33 mouse cellular contexts compared by ENCODE assay signal in the genomic region with DNA sequence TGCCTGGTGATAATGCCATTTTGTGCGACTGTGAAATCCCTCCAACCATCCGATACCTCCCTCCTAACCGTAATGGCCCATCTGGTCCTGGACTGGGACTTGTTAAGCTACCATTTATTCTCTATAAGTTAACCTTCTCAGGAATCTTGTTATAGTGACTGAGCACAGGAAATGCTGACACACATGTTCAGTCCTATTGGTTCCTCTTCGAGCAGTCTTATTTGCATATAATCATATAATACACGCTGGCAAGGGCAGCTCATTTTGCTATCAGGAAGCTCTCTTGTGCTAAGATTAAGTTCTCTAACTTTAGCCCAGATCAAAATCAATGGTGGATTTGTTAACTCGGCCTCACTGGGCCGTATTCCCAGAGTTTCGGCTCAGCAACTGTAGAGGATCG.
"Had no signal": no experiment of that assay in that cellular context is flagged by ENCODE, and none has a peak within 500 bp of the region (broad histone marks: within the 10 kb centered on the region; RNA-seq: fewer than 3 reads in every experiment).

No protein-coding gene starts in this region.

- H3K4me2 ChIP-seq: limb, embryonic 12.5 days; limb, embryonic 13.5 days; limb, embryonic 15.5 days; liver, embryonic 11.5 days; liver, embryonic 12.5 days; liver, embryonic 13.5 days; liver, embryonic 15.5 days; lung, embryonic 14.5 days; lung, embryonic 15.5 days; midbrain, embryonic 11.5 days; midbrain, embryonic 12.5 days; midbrain, embryonic 13.5 days; midbrain, embryonic 15.5 days; neural tube, embryonic 12.5 days; neural tube, embryonic 13.5 days had no signal

- H3K4me1 ChIP-seq: limb, embryonic 12.5 days; limb, embryonic 13.5 days; limb, embryonic 15.5 days; liver, embryonic 12.5 days; liver, embryonic 13.5 days; liver, embryonic 15.5 days; lung, embryonic 15.5 days; megakaryocyte, embryonic 14.5 days; midbrain, embryonic 10.5 days; midbrain, embryonic 12.5 days; midbrain, embryonic 13.5 days; midbrain, embryonic 15.5 days; neural tube, embryonic 13.5 days had no signal

- H3K9ac ChIP-seq: limb, embryonic 12.5 days; limb, embryonic 13.5 days; limb, embryonic 15.5 days; liver, embryonic 12.5 days; liver, embryonic 13.5 days; liver, embryonic 14.5 days; liver, embryonic 15.5 days; liver, postnatal 0 days; lung, embryonic 14.5 days; lung, embryonic 15.5 days; midbrain, embryonic 12.5 days; midbrain, embryonic 13.5 days; midbrain, embryonic 15.5 days; neural tube, embryonic 12.5 days; neural tube, embryonic 13.5 days had no signal

- ATAC-seq: liver, embryonic 12.5 days; liver, postnatal 0 days; lung, postnatal 0 days; midbrain, embryonic 13.5 days; midbrain, embryonic 15.5 days had no signal

- H3K4me3 ChIP-seq: left cerebral cortex, adult 2 months; limb, embryonic 10.5 days; limb, embryonic 12.5 days; limb, embryonic 13.5 days; limb, embryonic 15.5 days; liver, embryonic 12.5 days; liver, embryonic 13.5 days; liver, embryonic 15.5 days; lung, embryonic 15.5 days; megakaryocyte, embryonic 14.5 days; midbrain, embryonic 10.5 days; midbrain, embryonic 12.5 days; midbrain, embryonic 13.5 days; midbrain, embryonic 15.5 days; myocyte; neural tube, embryonic 12.5 days; neural tube, embryonic 13.5 days had no signal

- H3K36me3 ChIP-seq: limb, embryonic 10.5 days; limb, embryonic 12.5 days; limb, embryonic 13.5 days; limb, embryonic 15.5 days; liver, embryonic 12.5 days; liver, embryonic 13.5 days; liver, embryonic 15.5 days; lung, embryonic 15.5 days; midbrain, embryonic 10.5 days; midbrain, embryonic 12.5 days; midbrain, embryonic 13.5 days; midbrain, embryonic 15.5 days; neural tube, embryonic 12.5 days; neural tube, embryonic 13.5 days had no signal

- H3K27me3 ChIP-seq: limb, embryonic 12.5 days; limb, embryonic 13.5 days; limb, embryonic 15.5 days; liver, embryonic 12.5 days; liver, embryonic 13.5 days; liver, embryonic 15.5 days; lung, embryonic 15.5 days; megakaryocyte, embryonic 14.5 days; midbrain, embryonic 12.5 days; midbrain, embryonic 13.5 days; midbrain, embryonic 15.5 days; neural tube, embryonic 12.5 days; neural tube, embryonic 13.5 days had no signal

- DNase-seq: left cerebral cortex, postnatal 4 days; liver; liver, embryonic 13.5 days; liver, postnatal 0 days; lung, adult 18-20 months; lung, adult 2 months; lung, embryonic 14.5 days; lung, postnatal 10 days; lung, postnatal 14 days; lung, postnatal 36 days; lung, postnatal 4 days; midbrain, embryonic 14.5 days had no signal

- H3K27ac ChIP-seq: left cerebral cortex, adult 2 months; limb, embryonic 10.5 days; limb, embryonic 12.5 days; limb, embryonic 13.5 days; limb, embryonic 15.5 days; liver, embryonic 12.5 days; liver, embryonic 13.5 days; liver, embryonic 14.5 days; liver, embryonic 15.5 days; lung, embryonic 15.5 days; macrophage; midbrain, embryonic 10.5 days; midbrain, embryonic 12.5 days; midbrain, embryonic 13.5 days; midbrain, embryonic 15.5 days; neural tube, embryonic 12.5 days; neural tube, embryonic 13.5 days had no signal

- H3K9me3 ChIP-seq: limb, embryonic 10.5 days; limb, embryonic 12.5 days; limb, embryonic 13.5 days; limb, embryonic 15.5 days; liver, embryonic 12.5 days; liver, embryonic 13.5 days; liver, embryonic 15.5 days; lung, embryonic 15.5 days; megakaryocyte, embryonic 14.5 days; midbrain, embryonic 10.5 days; midbrain, embryonic 12.5 days; midbrain, embryonic 13.5 days; midbrain, embryonic 15.5 days; neural tube, embryonic 12.5 days; neural tube, embryonic 13.5 days had no signal
